Mouse (Mus musculus) forebrain, embryonic 16.5 days (tissue): ENCODE data around the gene Mdga1. TPM values are rescaled to one million over a fixed set of nuclear protein-coding genes. Genes with fewer than 3 reads are reported as not detected.

Experiments used
- polyA plus RNA-seq: library from polyadenylated mRNA; unstranded; fragments of >200 nt; fragmentation: Nextera tagmentation; extraction: Ambion mirVana; gene quantifications from 2 replicates; pipeline ENCODE4 v1.2.1, GENCODE M21; 2015

The Mdga1 gene
- polyA plus RNA-seq, 1 experiment from 2014 or later: 10.7 TPM

Other genes with a start within 250 kb of the Mdga1 start
- 57.0 and 58.4 TPM in 2 replicates for gene Zfand3, start 34.6 kb upstream of the Mdga1 start, polyA plus RNA-seq